Mouse (Mus musculus) forebrain, embryonic 13.5 days (tissue): ENCODE measurements at regions not wholly inside any gene's neighbourhood (a gene's known extent, or its start where the extent isn't known, plus 50 kb on each side); places are given as distances from the start of the nearest gene placed in this dataset.
A peak's percentile ranks its signal among the peaks of the same experiment; 100 is the strongest.

Source experiments
- ATAC-seq: fragments of 200-750 bp; cut with Nextera tagmentation; 2 replicates; pipeline ENCODE4 v1.8.0; 2017
- H3K27ac ChIP-seq: fragments of 300-500 bp; sonication (generic); 2 replicates; pipeline ENCODE4 v1.5.1; 2015; ENCODE audit warnings: inconsistent platforms, mild to moderate bottlenecking, moderate library complexity
- H3K27me3 ChIP-seq: fragments of 300-500 bp; sonication (generic); 2 replicates; pipeline ENCODE4 v1.6.1; 2015; ENCODE audit warnings: mild to moderate bottlenecking, inconsistent platforms
- H3K36me3 ChIP-seq: fragments of 300-500 bp; sonication (generic); 2 replicates; pipeline ENCODE4 v1.6.1; 2015; ENCODE audit warnings: mild to moderate bottlenecking, inconsistent platforms; ENCODE audit not compliant: poor library complexity, severe bottlenecking
- H3K4me1 ChIP-seq: fragments of 300-500 bp; sonication (generic); 2 replicates; pipeline ENCODE4 v1.6.1; 2015; ENCODE audit warnings: inconsistent platforms
- H3K4me2 ChIP-seq: fragments of 300-500 bp; sonication (generic); 2 replicates; pipeline ENCODE4 v1.6.1; 2015; ENCODE audit warnings: inconsistent platforms, mild to moderate bottlenecking, moderate library complexity
- H3K4me3 ChIP-seq: fragments of 300-500 bp; sonication (generic); 2 replicates; pipeline ENCODE4 v1.5.1; 2015; ENCODE audit warnings: mild to moderate bottlenecking, inconsistent platforms
- H3K9ac ChIP-seq: fragments of 300-500 bp; sonication (generic); 2 replicates; pipeline ENCODE4 v1.6.1; 2015; ENCODE audit warnings: mild to moderate bottlenecking, inconsistent platforms
- H3K9me3 ChIP-seq: fragments of 300-500 bp; sonication (generic); replicated peaks from 2 replicates; pipeline ENCODE4 v1.6.1; 2016; ENCODE audit warnings: inconsistent platforms
- WGBS: fragments of 180-500 bp; shearing (Covaris S2); methylation state at CpG from one replicate; pipeline ENCODE4 v1.1.7; 2015; 5-methylcytosine and 5-hydroxymethylcytosine counted together

GRCm38 (mm10) chr10:106058050-106058449 is 216.9 kb upstream of the Mettl25 start:
- Histone ChIP-seq H3K27me3 (no peaks in the 10 kb centered on the region), H3K9ac (no peak overlapping the region), H3K4me1 (no peaks in the 10 kb centered on the region), H3K27ac (no peak overlapping the region), H3K4me2 (no peak overlapping the region), H3K4me3 (no peak overlapping the region), H3K36me3 (no peaks in the 10 kb centered on the region), H3K9me3 (no peaks in the 10 kb centered on the region)
- WGBS: 89% methylated on average over 5 of the region's 5 CpGs
- no peak for ATAC-seq

GRCm38 (mm10) chr10:106038497-106038896 is 197.3 kb upstream of the Mettl25 start:
- H3K4me3 ChIP-seq: no peak overlapping the region
- no peaks in the 10 kb centered on the region for H3K4me1 ChIP-seq
- H3K9me3 ChIP-seq: no peaks in the 10 kb centered on the region
- no peak for ATAC-seq
- H3K36me3 ChIP-seq: no peaks in the 10 kb centered on the region
- WGBS: 86% methylated on average over 1 of the region's 1 CpGs
- no peak overlapping the region for H3K4me2 ChIP-seq
- H3K27ac ChIP-seq: no peak overlapping the region
- no peaks in the 10 kb centered on the region for H3K27me3 ChIP-seq
- H3K9ac ChIP-seq: no peak overlapping the region

GRCm38 (mm10) chr10:106038033-106038432 is 196.9 kb upstream of the Mettl25 start:
- Histone ChIP-seq H3K9ac (no peak overlapping the region), H3K4me3 (no peak overlapping the region), H3K4me1 (no peaks in the 10 kb centered on the region), H3K36me3 (no peaks in the 10 kb centered on the region), H3K9me3 (no peaks in the 10 kb centered on the region), H3K4me2 (no peak overlapping the region), H3K27me3 (no peaks in the 10 kb centered on the region), H3K27ac (no peak overlapping the region)
- 92% methylated on average over 2 of the region's 2 CpGs for WGBS
- ATAC-seq: no peak

GRCm38 (mm10) chr10:106033416-106033815 is 192.2 kb upstream of the Mettl25 start:
- H3K27ac ChIP-seq: no peak overlapping the region
- no peak overlapping the region for H3K4me3 ChIP-seq
- ATAC-seq: no peak
- no peaks in the 10 kb centered on the region for H3K9me3 ChIP-seq
- H3K4me1 ChIP-seq: no peaks in the 10 kb centered on the region
- H3K27me3 ChIP-seq: no peaks in the 10 kb centered on the region
- H3K36me3 ChIP-seq: no peaks in the 10 kb centered on the region
- WGBS: 69% methylated on average over 4 of the region's 4 CpGs
- no peak overlapping the region for H3K4me2 ChIP-seq
- no peak overlapping the region for H3K9ac ChIP-seq

GRCm38 (mm10) chr10:106024648-106025047 is 183.5 kb upstream of the Mettl25 start:
- no peaks in the 10 kb centered on the region for H3K27me3 ChIP-seq
- no peak overlapping the region for H3K27ac ChIP-seq
- H3K9ac ChIP-seq: no peak overlapping the region
- no peaks in the 10 kb centered on the region for H3K36me3 ChIP-seq
- 35% methylated on average over 1 of the region's 1 CpGs for WGBS
- no peak overlapping the region for H3K4me3 ChIP-seq
- no peak for ATAC-seq
- peaks cover 4% of the 10 kb centered on the region for H3K4me1 ChIP-seq
- H3K4me2 ChIP-seq: no peak overlapping the region
- H3K9me3 ChIP-seq: no peaks in the 10 kb centered on the region

GRCm38 (mm10) chr10:106023639-106024215 is 182.5 kb upstream of the Mettl25 start:
- 53% methylated on average over 9 of the region's 9 CpGs for WGBS
- no peaks in the 10 kb centered on the region for H3K9me3 ChIP-seq

GRCm38 (mm10) chr10:106015965-106016364 is 174.8 kb upstream of the Mettl25 start:
- WGBS: 83% methylated on average over 1 of the region's 1 CpGs
- Histone ChIP-seq H3K4me3 (no peak overlapping the region), H3K4me1 (no peaks in the 10 kb centered on the region), H3K27me3 (no peaks in the 10 kb centered on the region), H3K4me2 (no peak overlapping the region), H3K36me3 (no peaks in the 10 kb centered on the region), H3K27ac (no peak overlapping the region), H3K9me3 (no peaks in the 10 kb centered on the region), H3K9ac (no peak overlapping the region)
- ATAC-seq: no peak

More at GRCm38 (mm10) chr10:106023639-106024215, 182.5 kb upstream of the Mettl25 start:
- Histone ChIP-seq H3K4me2 (no peak overlapping the region), H3K4me1 (peaks cover 4% of the 10 kb centered on the region), H3K9ac (no peak overlapping the region), H3K36me3 (no peaks in the 10 kb centered on the region), H3K4me3 (no peak overlapping the region), H3K27me3 (no peaks in the 10 kb centered on the region), H3K27ac (no peak overlapping the region)
- 0 out of 2 replicates have a peak, but pooled peaks have one; percentile 24 for ATAC-seq

- Histone ChIP-seq H3K9ac (no peak overlapping the region), H3K27me3 (no peaks in the 10 kb centered on the region), H3K9me3 (no peaks in the 10 kb centered on the region), H3K4me2 (no peak overlapping the region), H3K27ac (no peak overlapping the region), H3K4me1 (no peaks in the 10 kb centered on the region), H3K36me3 (no peaks in the 10 kb centered on the region), H3K4me3 (no peak overlapping the region)
- no peak for ATAC-seq
- 86% methylated on average over 1 of the region's 1 CpGs for WGBS
Observed at GRCm38 (mm10) chr10:106015436-106015835, 174.3 kb upstream of the Mettl25 start.

- Histone ChIP-seq H3K4me3 (no peak overlapping the region), H3K27ac (no peak overlapping the region), H3K27me3 (no peaks in the 10 kb centered on the region), H3K36me3 (no peaks in the 10 kb centered on the region), H3K9ac (no peak overlapping the region), H3K9me3 (no peaks in the 10 kb centered on the region), H3K4me2 (no peak overlapping the region), H3K4me1 (no peaks in the 10 kb centered on the region)
- 55% methylated on average over 2 of the region's 2 CpGs for WGBS
- peak; percentile 68 for ATAC-seq
Observed at GRCm38 (mm10) chr10:106010131-106010530, 169.0 kb upstream of the Mettl25 start.

GRCm38 (mm10) chr10:106007331-106007730 is 166.2 kb upstream of the Mettl25 start:
- no peak overlapping the region for H3K4me3 ChIP-seq
- no peak overlapping the region for H3K9ac ChIP-seq
- WGBS: 94% methylated on average over 4 of the region's 4 CpGs
- no peak for ATAC-seq
- no peaks in the 10 kb centered on the region for H3K4me1 ChIP-seq
- no peak overlapping the region for H3K27ac ChIP-seq
- H3K4me2 ChIP-seq: no peak overlapping the region
- no peaks in the 10 kb centered on the region for H3K27me3 ChIP-seq
- no peaks in the 10 kb centered on the region for H3K36me3 ChIP-seq
- no peaks in the 10 kb centered on the region for H3K9me3 ChIP-seq

GRCm38 (mm10) chr10:106006861-106007260 is 165.7 kb upstream of the Mettl25 start:
- Histone ChIP-seq H3K27me3 (no peaks in the 10 kb centered on the region), H3K4me3 (no peak overlapping the region), H3K36me3 (no peaks in the 10 kb centered on the region), H3K4me2 (no peak overlapping the region), H3K9ac (no peak overlapping the region), H3K27ac (no peak overlapping the region), H3K4me1 (no peaks in the 10 kb centered on the region), H3K9me3 (no peaks in the 10 kb centered on the region)
- WGBS: 92% methylated on average over 10 of the region's 10 CpGs
- no peak for ATAC-seq

- Histone ChIP-seq H3K27me3 (no peaks in the 10 kb centered on the region), H3K4me1 (no peaks in the 10 kb centered on the region), H3K9ac (no peak overlapping the region), H3K4me2 (no peak overlapping the region), H3K4me3 (no peak overlapping the region), H3K9me3 (no peaks in the 10 kb centered on the region), H3K27ac (no peak overlapping the region), H3K36me3 (no peaks in the 10 kb centered on the region)
- ATAC-seq: no peak
Observed at GRCm38 (mm10) chr10:106006061-106006460, 164.9 kb upstream of the Mettl25 start.

GRCm38 (mm10) chr10:105957468-105957867 is 116.3 kb upstream of the Mettl25 start:
- WGBS: 94% methylated on average over 3 of the region's 3 CpGs
- Histone ChIP-seq H3K27ac (no peak overlapping the region), H3K9ac (no peak overlapping the region), H3K36me3 (no peaks in the 10 kb centered on the region), H3K4me3 (no peak overlapping the region), H3K27me3 (no peaks in the 10 kb centered on the region), H3K9me3 (no peaks in the 10 kb centered on the region), H3K4me1 (no peaks in the 10 kb centered on the region), H3K4me2 (no peak overlapping the region)
- ATAC-seq: no peak
